ENCODE assay signal across 8 mouse cellular contexts in genomic region chr10:41887080-41887821, GRCm38 (mm10).
A peak's percentile ranks its signal among the peaks of the same experiment; 100 is the strongest.
DNase-seq lines count a peak whose midpoint lies in the region; ATAC-seq and TF ChIP-seq lines count a peak whose summit lies in the region.

No protein-coding gene starts in this region.

- peak overlapping the region; percentile 89 for H3K4me2 ChIP-seq in lung, embryonic 16.5 days (ENCODE audit: low read depth, low read length)

- ATAC-seq in frontal cortex, adult (ENCODE audit: low TSS enrichment), result peak; percentile 82
- peak; percentile 99 for ATAC-seq in lung, embryonic 16.5 days (ENCODE audit: low read depth)

- no peaks in the 10 kb centered on the region for H3K9me3 ChIP-seq in hindbrain, embryonic 10.5 days
- no peaks in the 10 kb centered on the region for H3K9me3 ChIP-seq in lung, embryonic 16.5 days (ENCODE audit: control insufficient read depth, low read length)

- peak; percentile 99 for DNase-seq in Muller cell, postnatal 12 days (ENCODE audit: inconsistent ontology term)
- DNase-seq in cerebellum, adult 9-10 months, result peak; percentile 95
- DNase-seq in hindbrain, embryonic 10.5 days (ENCODE audit: low spot score), result peak; percentile 95
- DNase-seq in layer of hippocampus, adult 9-11 months, result peak; percentile 95
- peak; percentile 93 for DNase-seq in ovary, adult 18-20 months (ENCODE audit: low spot score)
- peak; percentile 93 for DNase-seq in thymus, adult 2 months

- peak; percentile 96 for TF ChIP-seq POLR2A in thymus, adult 2 months (IDR thresholded peaks at IDR 0.05; ENCODE audit: control insufficient read depth, extremely low read depth, insufficient read depth, low read length, poor library complexity)

- WGBS in hindbrain, embryonic 10.5 days, result 2% methylated on average over 65 of the region's 65 CpGs
- under 1% methylated on average over 63 of the region's 65 CpGs for WGBS in lung, embryonic 16.5 days
- 1% methylated on average over 64 of the region's 65 CpGs for WGBS in thymus, adult 2 months

- peak overlapping the region; percentile 93 for H3K27ac ChIP-seq in hindbrain, embryonic 10.5 days
- peak overlapping the region; percentile 93 for H3K27ac ChIP-seq in lung, embryonic 16.5 days (ENCODE audit: low read length)
- H3K27ac ChIP-seq in thymus, adult 2 months (ENCODE audit: control insufficient read depth, insufficient read depth, low read length), result peak overlapping the region; percentile 73

- no peaks in the 10 kb centered on the region for H3K27me3 ChIP-seq in hindbrain, embryonic 10.5 days (ENCODE audit: insufficient read depth, poor library complexity, severe bottlenecking)
- no peaks in the 10 kb centered on the region for H3K27me3 ChIP-seq in lung, embryonic 16.5 days (ENCODE audit: control insufficient read depth, insufficient read depth, low read depth, low read length)
- no peaks in the 10 kb centered on the region for H3K27me3 ChIP-seq in thymus, adult 2 months (ENCODE audit: control insufficient read depth, insufficient read depth, low read length)

- H3K4me1 ChIP-seq in hindbrain, embryonic 10.5 days (replicated peaks), result peaks cover 31% of the 10 kb centered on the region
- peaks cover 11% of the 10 kb centered on the region for H3K4me1 ChIP-seq in lung, embryonic 16.5 days (replicated peaks; ENCODE audit: control insufficient read depth, insufficient read depth, low read length)
- peaks cover 14% of the 10 kb centered on the region for H3K4me1 ChIP-seq in thymus, adult 2 months (replicated peaks; ENCODE audit: control insufficient read depth, insufficient read depth, low read length)

- peak overlapping the region; percentile 70 for H3K4me3 ChIP-seq in hindbrain, embryonic 10.5 days
- peak overlapping the region; percentile 75 for H3K4me3 ChIP-seq in lung, embryonic 16.5 days (ENCODE audit: low read length)
- peak overlapping the region; percentile 73 for H3K4me3 ChIP-seq in thymus, adult 2 months (ENCODE audit: control insufficient read depth, insufficient read depth, low read length)

- H3K36me3 ChIP-seq in hindbrain, embryonic 10.5 days, result no peaks in the 10 kb centered on the region
- no peaks in the 10 kb centered on the region for H3K36me3 ChIP-seq in lung, embryonic 16.5 days (ENCODE audit: control insufficient read depth, insufficient read depth, low read length)
- no peaks in the 10 kb centered on the region for H3K36me3 ChIP-seq in thymus, adult 2 months (ENCODE audit: control insufficient read depth, insufficient read depth, low read length)

- TF ChIP-seq CTCF in thymus, adult 2 months (IDR thresholded peaks at IDR 0.05; ENCODE audit: borderline replicate concordance, control insufficient read depth, extremely low read depth, insufficient read depth, low read length, poor library complexity), result peak; percentile 39; the same call in 1 of the 2 replicates

- H3K9ac ChIP-seq in lung, embryonic 16.5 days (ENCODE audit: low read length), result peak overlapping the region; percentile 88

Comparison
In these comparisons a context has a peak if more than half of its experiments do, and no peak if none do; other contexts are left out.
1. Peak in every context shown above with its lines: DNase-seq, ATAC-seq, H3K4me3 ChIP-seq and H3K27ac ChIP-seq.